Mouse (Mus musculus): ENCODE measurements around the gene Vmn1r39. TPM values are rescaled to one million over a fixed set of nuclear protein-coding genes. Genes with fewer than 3 reads are reported as not detected.
"Not testable (repeated sequence)": the region's sequence is repeated elsewhere in the genome, so short reads cannot be mapped to it uniquely, and the experiment has no call there.

Vmn1r39 gene
- polyA plus RNA-seq (2012; ENCODE audit: insufficient read depth, insufficient read length, missing spikeins): not detected in 2 replicates

GRCm38 (mm10) chr6:66810509-66810908 is at the start of gene Vmn1r39:
Gene Vmn1r39 (minus strand): TSS chr6:66810609.
- Histone ChIP-seq H3K4me3 (ENCODE audit: insufficient read depth, low read depth, low read length) (no peak within 1 kb of the TSS), H3K4me1 (ENCODE audit: control insufficient read depth, insufficient read depth, insufficient read length, low read length) (no peaks in the 10 kb centered on the region), H3K27ac (replicated peaks; ENCODE audit: low read depth, low read length) (no peak within 1 kb of the TSS)

GRCm38 (mm10) chr6:66859391-66859790 is 49.0 kb upstream of the Vmn1r39 start:
- Histone ChIP-seq H3K4me1 (ENCODE audit: control insufficient read depth, insufficient read depth, insufficient read length, low read length) (no peaks in the 10 kb centered on the region), H3K4me3 (ENCODE audit: insufficient read depth, low read depth, low read length) (no peak overlapping the region), H3K27ac (replicated peaks; ENCODE audit: low read depth, low read length) (no peak overlapping the region)

- Histone ChIP-seq H3K4me1 (ENCODE audit: control insufficient read depth, insufficient read depth, insufficient read length, low read length) (no peaks in the 10 kb centered on the region), H3K27ac (replicated peaks; ENCODE audit: low read depth, low read length) (no peak overlapping the region), H3K4me3 (ENCODE audit: insufficient read depth, low read depth, low read length) (no peak overlapping the region)
Measured at GRCm38 (mm10) chr6:66858356-66858755, 47.9 kb upstream of the Vmn1r39 start.

GRCm38 (mm10) chr6:66856236-66856635 is 45.8 kb upstream of the Vmn1r39 start:
- Histone ChIP-seq H3K4me3 (ENCODE audit: insufficient read depth, low read depth, low read length) (no peak overlapping the region), H3K27ac (replicated peaks; ENCODE audit: low read depth, low read length) (no peak overlapping the region), H3K4me1 (ENCODE audit: control insufficient read depth, insufficient read depth, insufficient read length, low read length) (no peaks in the 10 kb centered on the region)

GRCm38 (mm10) chr6:66848936-66849335 is 38.5 kb upstream of the Vmn1r39 start:
- Histone ChIP-seq H3K4me1 (ENCODE audit: control insufficient read depth, insufficient read depth, insufficient read length, low read length) (peaks cover 3% of the 10 kb centered on the region; the same call in 1 of the 2 replicates), H3K4me3 (ENCODE audit: insufficient read depth, low read depth, low read length) (no peak overlapping the region), H3K27ac (replicated peaks; ENCODE audit: low read depth, low read length) (no peak overlapping the region)

GRCm38 (mm10) chr6:66840631-66841030 is 30.2 kb upstream of the Vmn1r39 start:
- H3K4me1 ChIP-seq (ENCODE audit: control insufficient read depth, insufficient read depth, insufficient read length, low read length): not testable (repeated sequence)

GRCm38 (mm10) chr6:66836932-66837331 is 26.5 kb upstream of the Vmn1r39 start:
- H3K4me3 ChIP-seq (ENCODE audit: insufficient read depth, low read depth, low read length): no peak overlapping the region
- H3K4me1 ChIP-seq (ENCODE audit: control insufficient read depth, insufficient read depth, insufficient read length, low read length): no peaks in the 10 kb centered on the region
- H3K27ac ChIP-seq (replicated peaks; ENCODE audit: low read depth, low read length): no peak overlapping the region

More at GRCm38 (mm10) chr6:66840631-66841030, 30.2 kb upstream of the Vmn1r39 start:
- H3K4me3 ChIP-seq (ENCODE audit: insufficient read depth, low read depth, low read length); H3K27ac ChIP-seq (replicated peaks; ENCODE audit: low read depth, low read length): not testable (repeated sequence)

GRCm38 (mm10) chr6:66806311-66806710 is 4.1 kb downstream of the Vmn1r39 start:
- Histone ChIP-seq H3K4me1 (ENCODE audit: control insufficient read depth, insufficient read depth, insufficient read length, low read length) (no peaks in the 10 kb centered on the region), H3K27ac (replicated peaks; ENCODE audit: low read depth, low read length) (no peak overlapping the region), H3K4me3 (ENCODE audit: insufficient read depth, low read depth, low read length) (no peak overlapping the region)

GRCm38 (mm10) chr6:66805713-66806112 is 4.7 kb downstream of the Vmn1r39 start:
- Histone ChIP-seq H3K4me1 (ENCODE audit: control insufficient read depth, insufficient read depth, insufficient read length, low read length) (no peaks in the 10 kb centered on the region), H3K4me3 (ENCODE audit: insufficient read depth, low read depth, low read length) (no peak overlapping the region), H3K27ac (replicated peaks; ENCODE audit: low read depth, low read length) (no peak overlapping the region)

GRCm38 (mm10) chr6:66782527-66782926 is 27.9 kb downstream of the Vmn1r39 start, which contains the start of gene Vmn1r38:
Gene Vmn1r38 (minus strand): TSS chr6:66782627.
- H3K27ac ChIP-seq (replicated peaks; ENCODE audit: low read depth, low read length); H3K4me3 ChIP-seq (ENCODE audit: insufficient read depth, low read depth, low read length); H3K4me1 ChIP-seq (ENCODE audit: control insufficient read depth, insufficient read depth, insufficient read length, low read length): not testable (repeated sequence)

Other genes starting within 250 kb of the Vmn1r39 start
- gene Vmn1r33, start 192.3 kb downstream of the Vmn1r39 start, polyA plus RNA-seq (2012; ENCODE audit: insufficient read depth, insufficient read length, missing spikeins): not detected in 2 replicates
- not detected in 2 replicates for gene Vmn1r34, start 166.7 kb downstream of the Vmn1r39 start, polyA plus RNA-seq (2012; ENCODE audit: insufficient read depth, insufficient read length, missing spikeins)
- gene Vmn1r35, start 124.7 kb downstream of the Vmn1r39 start, polyA plus RNA-seq (2012; ENCODE audit: insufficient read depth, insufficient read length, missing spikeins): not detected in 2 replicates
- gene Vmn1r36, start 91.4 kb downstream of the Vmn1r39 start, polyA plus RNA-seq (2012; ENCODE audit: insufficient read depth, insufficient read length, missing spikeins): not detected in 2 replicates
- not detected in 2 replicates for gene Vmn1r37, start 81.2 kb downstream of the Vmn1r39 start, polyA plus RNA-seq (2012; ENCODE audit: insufficient read depth, insufficient read length, missing spikeins)
- not detected in 2 replicates for gene Vmn1r38, start 28.0 kb downstream of the Vmn1r39 start, polyA plus RNA-seq (2012; ENCODE audit: insufficient read depth, insufficient read length, missing spikeins)
- 83.3 and 91.9 TPM in 2 replicates for gene Gng12, start 85.8 kb upstream of the Vmn1r39 start, polyA plus RNA-seq (2012; ENCODE audit: insufficient read depth, insufficient read length, missing spikeins)
- gene Gadd45a, start 226.8 kb upstream of the Vmn1r39 start, polyA plus RNA-seq (2012; ENCODE audit: insufficient read depth, insufficient read length, missing spikeins): 6.2 and 6.3 TPM in 2 replicates